Mouse (Mus musculus) neural tube, embryonic 12.5 days (tissue): ENCODE measurements around the gene Kdelr2. TPM values are rescaled to one million over a fixed set of nuclear protein-coding genes. Genes with fewer than 3 reads are reported as not detected.
A peak's percentile ranks its signal among the peaks of the same experiment; 100 is the strongest.

Experiments
- ATAC-seq: fragments of 200-750 bp; cut with Nextera tagmentation; 2 replicates; pipeline ENCODE4 v1.8.0; 2017; ENCODE audit warnings: low read depth, mild to moderate bottlenecking, moderate TSS enrichment, moderate library complexity; ENCODE audit not compliant: low FRiP score
- H3K27ac ChIP-seq: fragments of 300-500 bp; sonication (generic); 2 replicates; pipeline ENCODE4 v1.5.1; 2016
- H3K27me3 ChIP-seq: fragments of 300-500 bp; sonication (generic); replicated peaks from 2 replicates; pipeline ENCODE4 v1.6.1; 2016; ENCODE audit warnings: mild to moderate bottlenecking
- H3K36me3 ChIP-seq: fragments of 300-500 bp; sonication (generic); 2 replicates; pipeline ENCODE4 v1.6.1; 2016; ENCODE audit warnings: mild to moderate bottlenecking
- H3K4me1 ChIP-seq: fragments of 300-500 bp; sonication (generic); 2 replicates; pipeline ENCODE4 v1.6.1; 2016
- H3K4me2 ChIP-seq: fragments of 300-500 bp; sonication (generic); replicated peaks from 2 replicates; pipeline ENCODE4 v1.6.1; 2016; ENCODE audit warnings: mild to moderate bottlenecking
- H3K4me3 ChIP-seq: fragments of 300-500 bp; sonication (generic); 2 replicates; pipeline ENCODE4 v1.5.1; 2016
- H3K9ac ChIP-seq: fragments of 300-500 bp; sonication (generic); 2 replicates; pipeline ENCODE4 v1.6.1; 2016; ENCODE audit warnings: mild to moderate bottlenecking
- H3K9me3 ChIP-seq: fragments of 300-500 bp; sonication (generic); 2 replicates; pipeline ENCODE4 v1.6.1; 2016; ENCODE audit warnings: mild to moderate bottlenecking
- WGBS: fragments of 180-500 bp; shearing (Covaris S2); methylation state at CpG from one replicate; pipeline ENCODE4 v1.1.7; 2016; 5-methylcytosine and 5-hydroxymethylcytosine counted together
- polyA plus RNA-seq: library from polyadenylated mRNA; unstranded; fragments of >200 nt; fragmentation: Nextera tagmentation; extraction: Ambion mirVana; gene quantifications from 2 replicates; pipeline ENCODE4 v1.2.1, GENCODE M21; 2016

Kdelr2 gene
- polyA plus RNA-seq, 1 experiment from 2014 or later: 164 TPM

DNA sequence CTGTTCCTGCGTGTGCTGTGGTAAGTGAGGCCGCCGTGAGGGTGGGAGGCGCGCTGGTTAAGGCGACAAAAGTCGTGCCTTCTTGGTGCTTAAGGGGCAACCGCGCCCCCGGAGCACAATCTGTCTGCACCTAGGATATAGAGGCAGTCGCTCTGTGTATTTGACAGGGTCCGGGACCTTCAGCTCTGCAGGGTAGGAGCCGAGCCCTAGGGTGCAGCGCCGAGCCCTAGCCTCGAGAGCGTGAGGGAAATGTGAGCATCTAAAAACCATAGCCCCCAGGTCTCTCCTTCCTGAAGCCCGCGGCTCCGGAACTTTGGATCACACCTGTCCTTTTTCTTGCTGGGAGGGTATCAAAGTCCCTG, 61.1 kb downstream of the Kdelr2 start:
- Histone ChIP-seq H3K27me3 (no peaks in the 10 kb centered on the region), H3K4me1 (peaks cover 18% of the 10 kb centered on the region), H3K4me3 (peak overlapping the region; percentile 73), H3K27ac (no peak overlapping the region), H3K4me2 (peak overlapping the region; percentile 90), H3K9me3 (no peaks in the 10 kb centered on the region), H3K36me3 (peaks cover 23% of the 10 kb centered on the region), H3K9ac (peak overlapping the region; percentile 75)
- no peak; the same call in 1 of the 2 replicates for ATAC-seq
- under 1% methylated on average over 20 of the region's 20 CpGs for WGBS

DNA sequence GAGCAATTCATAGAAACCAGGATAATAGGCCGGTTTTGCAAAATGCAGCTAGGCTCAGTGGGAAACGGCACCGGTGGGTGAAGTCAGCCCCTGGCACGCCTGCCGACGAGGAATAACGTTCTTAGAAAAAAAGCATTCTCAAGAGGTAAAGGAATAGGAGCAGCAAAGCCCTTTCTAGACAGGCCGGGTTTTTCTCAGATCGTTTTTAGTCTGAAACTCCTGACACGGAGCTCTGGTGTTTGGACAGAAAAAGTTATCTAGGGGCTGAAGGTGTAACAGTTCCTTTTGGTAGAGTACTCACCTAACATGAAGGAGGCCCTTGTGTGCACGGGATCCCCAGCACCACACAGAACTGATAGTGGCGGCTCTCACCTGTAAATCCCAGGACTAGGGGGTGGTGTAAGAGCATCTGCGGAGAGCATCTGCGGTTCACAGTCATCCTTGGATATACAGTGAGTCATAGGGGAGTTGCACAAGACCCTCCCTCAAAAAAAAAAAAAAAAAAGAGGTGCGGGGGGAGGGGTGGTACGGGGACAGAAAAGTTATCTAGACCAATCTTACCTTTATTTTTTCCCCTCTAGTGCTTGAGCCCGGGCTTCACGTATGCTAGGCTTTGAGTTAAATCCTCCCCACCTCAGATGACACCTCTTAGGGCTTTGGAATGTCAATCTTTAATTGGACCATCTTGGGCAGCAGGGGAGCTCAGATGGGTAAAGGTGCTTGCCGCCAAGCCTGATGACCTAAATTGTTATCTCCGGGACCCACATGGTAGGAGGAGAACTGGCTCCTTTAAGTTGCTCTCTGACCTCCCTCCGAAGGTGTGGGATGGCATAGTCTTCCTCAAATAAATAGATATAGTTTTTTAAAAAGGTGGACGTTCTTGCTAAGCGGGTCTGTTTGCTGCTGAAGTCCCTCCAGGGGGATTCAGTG, 61.8 kb downstream of the Kdelr2 start:
- H3K36me3 ChIP-seq: peaks cover 25% of the 10 kb centered on the region
- H3K4me3 ChIP-seq: peak overlapping the region; percentile 73
- no peak for ATAC-seq
- peak overlapping the region; percentile 75 for H3K9ac ChIP-seq
- no peak overlapping the region for H3K27ac ChIP-seq
- peak overlapping the region; percentile 90 for H3K4me2 ChIP-seq
- H3K4me1 ChIP-seq: peaks cover 18% of the 10 kb centered on the region
- no peaks in the 10 kb centered on the region for H3K9me3 ChIP-seq
- 39% methylated on average over 23 of the region's 23 CpGs for WGBS
- no peaks in the 10 kb centered on the region for H3K27me3 ChIP-seq

- Histone ChIP-seq H3K9ac (no peak overlapping the region), H3K27ac (no peak overlapping the region), H3K36me3 (peaks cover 34% of the 10 kb centered on the region), H3K4me2 (no peak overlapping the region), H3K4me3 (no peak overlapping the region), H3K27me3 (no peaks in the 10 kb centered on the region), H3K9me3 (no peaks in the 10 kb centered on the region), H3K4me1 (peaks cover 18% of the 10 kb centered on the region)
- WGBS: 95% methylated on average over 23 of the region's 23 CpGs
- no peak for ATAC-seq
These were observed 63.4 kb downstream of the Kdelr2 start for GRCm38 (mm10) chr5:143466891-143467669.

DNA sequence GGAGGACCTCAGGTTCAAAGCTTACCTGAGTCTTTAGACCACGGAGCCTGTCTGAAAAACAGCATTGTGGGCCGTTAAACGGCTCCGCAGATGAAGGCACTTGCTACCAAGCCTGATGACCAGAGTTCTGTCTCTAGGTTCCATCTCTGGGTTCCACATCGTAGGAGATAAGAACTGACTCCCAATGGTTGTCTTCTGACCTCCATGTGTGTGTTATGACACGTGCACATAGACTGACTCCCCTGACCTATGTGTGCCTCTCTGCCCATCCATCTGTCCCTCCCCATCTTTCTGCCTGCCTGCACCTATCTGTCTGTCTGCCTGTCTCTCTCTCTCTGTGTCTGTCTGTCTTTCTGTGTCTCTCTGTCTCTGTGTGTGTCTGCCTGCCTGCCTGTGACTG, 64.3 kb downstream of the Kdelr2 start:
- Histone ChIP-seq H3K9me3 (no peaks in the 10 kb centered on the region), H3K27ac (no peak overlapping the region), H3K4me2 (no peak overlapping the region), H3K36me3 (peaks cover 41% of the 10 kb centered on the region), H3K4me3 (no peak overlapping the region), H3K9ac (no peak overlapping the region), H3K4me1 (peaks cover 18% of the 10 kb centered on the region), H3K27me3 (no peaks in the 10 kb centered on the region)
- no peak for ATAC-seq
- 94% methylated on average over 6 of the region's 6 CpGs for WGBS

DNA sequence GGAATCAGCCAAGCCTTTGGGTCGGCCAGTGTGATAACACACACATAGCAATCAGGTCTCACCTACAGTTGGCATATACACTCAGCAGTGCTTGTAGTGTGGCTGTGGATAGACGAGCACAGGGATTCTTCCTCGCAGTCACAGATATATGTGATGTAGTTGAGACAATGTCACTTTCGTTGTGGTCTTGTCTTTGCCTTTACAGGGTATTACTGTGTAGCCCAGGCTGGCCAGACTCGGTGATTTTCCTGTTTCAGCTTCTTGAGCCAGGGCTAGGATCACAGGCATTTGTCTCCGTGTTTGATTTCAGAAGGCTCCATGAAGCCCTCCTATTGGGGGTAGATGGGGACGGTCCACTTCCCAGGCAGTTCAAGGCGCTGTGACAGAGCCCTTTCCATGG, 66.0 kb downstream of the Kdelr2 start:
- no peak for ATAC-seq
- Histone ChIP-seq H3K27ac (no peak overlapping the region), H3K9ac (no peak overlapping the region), H3K27me3 (no peaks in the 10 kb centered on the region), H3K36me3 (peaks cover 57% of the 10 kb centered on the region), H3K9me3 (no peaks in the 10 kb centered on the region), H3K4me2 (no peak overlapping the region), H3K4me3 (no peak overlapping the region), H3K4me1 (peaks cover 10% of the 10 kb centered on the region; the same call in 1 of the 2 replicates)
- 95% methylated on average over 8 of the region's 8 CpGs for WGBS

- Histone ChIP-seq H3K9me3 (no peaks in the 10 kb centered on the region), H3K36me3 (peaks cover 66% of the 10 kb centered on the region), H3K27me3 (no peaks in the 10 kb centered on the region), H3K27ac (no peak overlapping the region), H3K4me3 (no peak overlapping the region), H3K9ac (no peak overlapping the region), H3K4me1 (peaks cover 4% of the 10 kb centered on the region; the same call in 1 of the 2 replicates), H3K4me2 (no peak overlapping the region)
- no peak for ATAC-seq
- WGBS: 85% methylated on average over 15 of the region's 15 CpGs
These were observed 67.0 kb downstream of the Kdelr2 start for GRCm38 (mm10) chr5:143470421-143471164.

DNA sequence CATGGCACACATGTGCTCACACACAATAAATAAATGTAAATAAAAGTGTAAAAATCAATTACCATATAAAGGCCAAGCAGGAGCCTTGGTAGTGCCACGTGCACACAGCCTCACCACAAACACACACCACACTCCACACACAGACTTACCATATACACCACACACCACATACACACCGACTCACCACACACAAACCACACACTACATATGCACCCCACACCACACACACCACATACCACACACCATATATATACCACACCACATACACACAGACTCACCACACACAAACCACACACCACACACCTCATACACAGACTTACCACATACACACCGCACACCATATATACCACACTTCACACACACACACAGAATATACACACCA, 67.5 kb downstream of the Kdelr2 start:
- ATAC-seq: no peak
- H3K36me3 ChIP-seq: peaks cover 72% of the 10 kb centered on the region
- no peaks in the 10 kb centered on the region for H3K9me3 ChIP-seq
- H3K4me1 ChIP-seq: no peaks in the 10 kb centered on the region
- H3K27ac ChIP-seq: no peak overlapping the region
- H3K9ac ChIP-seq: no peak overlapping the region
- H3K4me3 ChIP-seq: no peak overlapping the region
- no peak overlapping the region for H3K4me2 ChIP-seq
- H3K27me3 ChIP-seq: no peaks in the 10 kb centered on the region
- WGBS: 89% methylated on average over 3 of the region's 3 CpGs

Other genes starting within 250 kb of the Kdelr2 start
- gene Rbak, start 223.1 kb upstream of the Kdelr2 start, polyA plus RNA-seq: 18.0 and 18.1 TPM in 2 replicates
- not detected in 2 replicates for gene Spdye4b, start 222.8 kb upstream of the Kdelr2 start, polyA plus RNA-seq
- gene Spdye4a, start 176.9 kb upstream of the Kdelr2 start, polyA plus RNA-seq: not detected in 2 replicates
- 28.1 and 29.3 TPM in 2 replicates for gene Zfp12, start 168.7 kb upstream of the Kdelr2 start, polyA plus RNA-seq
- gene Zfp316, start 133.8 kb upstream of the Kdelr2 start, polyA plus RNA-seq: 17.3 and 17.4 TPM in 2 replicates
- gene Zfp853, start 110.2 kb upstream of the Kdelr2 start, polyA plus RNA-seq: 0.13 TPM in 1 of 2 replicates, not detected in the other
- gene E130309D02Rik, start 88.5 kb upstream of the Kdelr2 start, polyA plus RNA-seq: 53.2 and 57.4 TPM in 2 replicates
- 71.5 and 82.7 TPM in 2 replicates for gene Zdhhc4, start 74.6 kb upstream of the Kdelr2 start, polyA plus RNA-seq
- 0.19 and 0.37 TPM in 2 replicates for gene Grid2ip, start 46.5 kb upstream of the Kdelr2 start, polyA plus RNA-seq
- 14.8 and 16.3 TPM in 2 replicates for gene Daglb, start 60.7 kb downstream of the Kdelr2 start, polyA plus RNA-seq
- gene Rac1, start 124.2 kb downstream of the Kdelr2 start, polyA plus RNA-seq: 410 and 452 TPM in 2 replicates
- 40.5 and 42.4 TPM in 2 replicates for gene Cyth3, start 218.6 kb downstream of the Kdelr2 start, polyA plus RNA-seq